Mouse (Mus musculus) kidney, embryonic 16.5 days (tissue): ENCODE data around the gene Olfr681. TPM values are rescaled to one million over a fixed set of nuclear protein-coding genes. Genes with fewer than 3 reads are reported as not detected.
"Not testable (repeated sequence)": the region's sequence is repeated elsewhere in the genome, so short reads cannot be mapped to it uniquely, and the experiment has no call there.

ENCODE experiments used
- ATAC-seq: fragments of 200-750 bp; cut with Nextera tagmentation; 2 replicates; pipeline ENCODE4 v1.8.0; 2017; ENCODE audit warnings: moderate TSS enrichment; ENCODE audit not compliant: low FRiP score, low TSS enrichment
- H3K27ac ChIP-seq: fragments of 300-500 bp; sonication (generic); 2 replicates; pipeline ENCODE4 v1.5.1; 2014; ENCODE audit warnings: low read length
- H3K27me3 ChIP-seq: fragments of 300-500 bp; sonication (generic); 2 replicates; pipeline ENCODE4 v1.6.1; 2014; ENCODE audit warnings: low read length, control low read depth, mixed read lengths; ENCODE audit not compliant: insufficient read depth
- H3K36me3 ChIP-seq: fragments of 300-500 bp; sonication (generic); 2 replicates; pipeline ENCODE4 v1.6.1; 2014; ENCODE audit warnings: low read length, control low read depth, mixed read lengths; ENCODE audit not compliant: insufficient read depth
- H3K4me1 ChIP-seq: fragments of 300-500 bp; sonication (generic); 2 replicates; pipeline ENCODE4 v1.6.1; 2014; ENCODE audit warnings: low read length, control low read depth, mixed read lengths; ENCODE audit not compliant: insufficient read depth
- H3K4me2 ChIP-seq: fragments of 300-500 bp; sonication (generic); replicated peaks from 2 replicates; pipeline ENCODE4 v1.6.1; 2014; ENCODE audit warnings: low read depth, low read length
- H3K4me3 ChIP-seq: fragments of 300-500 bp; sonication (generic); 2 replicates; pipeline ENCODE4 v1.5.1; 2014; ENCODE audit warnings: mild to moderate bottlenecking, low read length
- H3K9ac ChIP-seq: fragments of 300-500 bp; sonication (generic); replicated peaks from 2 replicates; pipeline ENCODE4 v1.6.1; 2014; ENCODE audit warnings: low read length
- H3K9me3 ChIP-seq: fragments of 300-500 bp; sonication (generic); 2 replicates; pipeline ENCODE4 v1.6.1; 2016; ENCODE audit warnings: low read length, control low read depth
- WGBS: fragments of 180-500 bp; shearing (Covaris S2); extraction: QIAGEN DNeasy Blood & Tissue Kit; methylation state at CpG from one replicate; pipeline ENCODE4 v1.1.7; 2014; 5-methylcytosine and 5-hydroxymethylcytosine counted together
- polyA plus RNA-seq: library from polyadenylated mRNA; unstranded; fragments of >200 nt; fragmentation: Nextera tagmentation; extraction: Ambion mirVana; gene quantifications from 2 replicates; pipeline ENCODE4 v1.2.1, GENCODE M21; 2015

Olfr681 gene
- not detected in 2 replicates for polyA plus RNA-seq

DNA sequence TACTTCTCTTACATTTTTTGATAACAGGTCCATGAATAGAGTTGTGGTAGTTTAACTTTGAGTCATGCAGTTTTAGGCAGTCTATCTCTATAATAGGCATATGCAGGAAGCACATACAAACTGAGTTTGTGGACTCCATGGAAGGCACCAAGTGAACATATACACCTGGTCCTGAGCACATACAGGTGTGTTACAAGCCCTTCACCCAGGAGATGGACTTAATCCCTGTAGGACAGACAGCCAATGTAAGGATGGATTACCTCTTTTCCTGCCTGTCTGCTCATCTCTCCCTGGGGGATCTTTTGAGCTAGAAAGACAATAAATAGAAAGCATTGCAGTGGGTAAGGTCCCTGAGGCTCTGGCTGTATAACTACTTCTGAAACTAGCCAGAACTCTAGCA lies at the start of gene Olfr681:
Gene Olfr681, plus strand, starts transcription at position 301 of the 400 bp plus-strand sequence.
- Histone ChIP-seq H3K36me3 (no peaks in the 10 kb centered on the region), H3K4me2 (no peak within 1 kb of the TSS), H3K9ac (no peak within 1 kb of the TSS), H3K4me3 (no peak within 1 kb of the TSS), H3K27ac (no peak within 1 kb of the TSS), H3K9me3 (no peaks in the 10 kb centered on the region), H3K4me1 (no peaks in the 10 kb centered on the region), H3K27me3 (no peaks in the 10 kb centered on the region)
- ATAC-seq, result no peak

- H3K36me3 ChIP-seq, result no peaks in the 10 kb centered on the region
- no peaks in the 10 kb centered on the region for H3K27me3 ChIP-seq
- no peaks in the 10 kb centered on the region for H3K4me1 ChIP-seq
- H3K4me3 ChIP-seq, result no peak within 1 kb of the TSS
- H3K27ac ChIP-seq, result no peak within 1 kb of the TSS
- 47% methylated on average over 1 of the region's 1 CpGs for WGBS
- H3K9ac ChIP-seq, result no peak within 1 kb of the TSS
- no peak for ATAC-seq
- H3K4me2 ChIP-seq, result no peak within 1 kb of the TSS
- no peaks in the 10 kb centered on the region for H3K9me3 ChIP-seq
These were observed 35.7 kb upstream of the Olfr681 start, which contains the start of gene Olfr679 for GRCm38 (mm10) chr7:105080905-105081304. Olfr679 (plus strand) TSS chr7:105081205.

- not testable (repeated sequence) for H3K36me3 ChIP-seq, H3K4me2 ChIP-seq, H3K9me3 ChIP-seq, ATAC-seq, H3K4me3 ChIP-seq, H3K27ac ChIP-seq, H3K27me3 ChIP-seq, H3K4me1 ChIP-seq, H3K9ac ChIP-seq
These were observed 23.9 kb upstream of the Olfr681 start, which contains the start of gene Olfr680-ps1 for GRCm38 (mm10) chr7:105092717-105093116. Olfr680-ps1 (minus strand) TSS chr7:105092817.

GRCm38 (mm10) chr7:105141275-105141674 lies 24.6 kb downstream of the Olfr681 start:
- Histone ChIP-seq H3K4me1 (no peaks in the 10 kb centered on the region), H3K27me3 (no peaks in the 10 kb centered on the region), H3K27ac (no peak overlapping the region), H3K4me3 (no peak overlapping the region), H3K4me2 (no peak overlapping the region), H3K9ac (no peak overlapping the region), H3K36me3 (no peaks in the 10 kb centered on the region), H3K9me3 (no peaks in the 10 kb centered on the region)
- ATAC-seq, result no peak
- WGBS, result 74% methylated on average over 2 of the region's 2 CpGs

GRCm38 (mm10) chr7:105146912-105147311 lies 30.3 kb downstream of the Olfr681 start, which contains the start of gene Olfr683:
Olfr683 (minus strand) TSS chr7:105147012.
- ATAC-seq, result no peak
- Histone ChIP-seq H3K27ac (no peak within 1 kb of the TSS), H3K9me3 (no peaks in the 10 kb centered on the region), H3K4me3 (no peak within 1 kb of the TSS), H3K4me1 (no peaks in the 10 kb centered on the region), H3K36me3 (no peaks in the 10 kb centered on the region), H3K9ac (no peak within 1 kb of the TSS), H3K4me2 (no peak within 1 kb of the TSS), H3K27me3 (no peaks in the 10 kb centered on the region)
- WGBS, result 61% methylated on average over 1 of the region's 1 CpGs

DNA sequence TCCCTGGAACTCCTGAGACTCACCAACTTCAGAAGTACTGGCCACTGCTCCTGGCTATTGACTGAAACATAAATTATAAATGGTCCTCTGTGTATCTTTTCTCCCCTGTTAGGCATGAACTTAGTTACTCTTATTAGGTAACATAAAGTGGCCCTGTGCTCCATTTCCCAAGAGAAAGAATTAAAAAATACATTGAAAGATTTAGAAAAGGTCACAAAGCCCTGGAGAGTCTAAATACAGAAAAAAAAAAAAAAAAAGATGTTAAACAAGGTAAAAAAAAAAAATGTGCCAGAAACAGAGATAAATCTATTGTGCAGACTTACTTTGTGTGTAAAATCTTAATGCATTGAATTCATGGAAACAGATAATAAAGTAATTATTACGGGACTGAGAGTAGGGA lies 46.9 kb downstream of the Olfr681 start, which contains the start of gene Olfr684:
Gene Olfr684, minus strand, starts transcription at position 101 of the 400 bp plus-strand sequence.
- no peak within 1 kb of the TSS for H3K4me3 ChIP-seq
- H3K9ac ChIP-seq, result no peak within 1 kb of the TSS
- no peaks in the 10 kb centered on the region for H3K36me3 ChIP-seq
- ATAC-seq, result no peak
- no peaks in the 10 kb centered on the region for H3K27me3 ChIP-seq
- H3K27ac ChIP-seq, result no peak within 1 kb of the TSS
- H3K4me2 ChIP-seq, result no peak within 1 kb of the TSS
- 61% methylated on average over 1 of the region's 1 CpGs for WGBS
- H3K9me3 ChIP-seq, result no peaks in the 10 kb centered on the region
- H3K4me1 ChIP-seq, result no peaks in the 10 kb centered on the region

DNA sequence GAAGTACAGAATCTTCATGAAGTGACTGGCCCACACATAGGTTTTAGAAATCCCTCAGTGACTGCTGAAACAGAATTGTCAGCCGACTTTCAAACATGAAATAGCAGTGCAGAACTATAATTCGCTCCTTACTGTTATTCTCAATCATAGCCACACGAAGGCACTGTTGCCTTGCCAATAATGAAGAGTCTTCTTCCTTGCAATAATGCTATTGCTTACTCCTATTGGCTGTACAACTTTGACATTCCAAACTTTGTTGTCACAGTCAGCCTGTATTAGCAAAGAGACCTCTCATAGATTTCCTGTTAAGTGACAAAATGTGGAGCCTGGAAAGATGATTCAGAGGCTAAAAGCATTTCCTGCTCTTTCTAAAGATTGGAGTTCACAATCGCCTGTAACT lies 54.1 kb downstream of the Olfr681 start:
- H3K27me3 ChIP-seq, result no peaks in the 10 kb centered on the region
- H3K4me2 ChIP-seq, result no peak overlapping the region
- H3K4me3 ChIP-seq, result no peak overlapping the region
- H3K9ac ChIP-seq, result no peak overlapping the region
- ATAC-seq, result no peak
- no peaks in the 10 kb centered on the region for H3K9me3 ChIP-seq
- H3K4me1 ChIP-seq, result no peaks in the 10 kb centered on the region
- H3K36me3 ChIP-seq, result no peaks in the 10 kb centered on the region
- H3K27ac ChIP-seq, result no peak overlapping the region
- 48% methylated on average over 4 of the region's 4 CpGs for WGBS

Other genes starting within 250 kb of the Olfr681 start
- gene Olfr665, start 238.8 kb upstream of the Olfr681 start, polyA plus RNA-seq, result not detected in 2 replicates
- not detected in 2 replicates for gene Olfr666, start 220.9 kb upstream of the Olfr681 start, polyA plus RNA-seq
- not detected in 2 replicates for gene Olfr667, start 195.4 kb upstream of the Olfr681 start, polyA plus RNA-seq
- gene Olfr668, start 188.8 kb upstream of the Olfr681 start, polyA plus RNA-seq, result not detected in 2 replicates
- not detected in 2 replicates for gene Olfr669, start 182.6 kb upstream of the Olfr681 start, polyA plus RNA-seq
- gene Olfr670, start 154.2 kb upstream of the Olfr681 start, polyA plus RNA-seq, result not detected in 2 replicates
- gene Olfr671, start 137.7 kb upstream of the Olfr681 start, polyA plus RNA-seq, result not detected in 2 replicates
- not detected in 2 replicates for gene Olfr672, start 114.8 kb upstream of the Olfr681 start, polyA plus RNA-seq
- not detected in 2 replicates for gene Olfr675, start 88.4 kb upstream of the Olfr681 start, polyA plus RNA-seq
- not detected in 2 replicates for gene Olfr676, start 84.1 kb upstream of the Olfr681 start, polyA plus RNA-seq
- not detected in 2 replicates for gene Olfr677, start 65.5 kb upstream of the Olfr681 start, polyA plus RNA-seq
- not detected in 2 replicates for gene Olfr678, start 52.4 kb upstream of the Olfr681 start, polyA plus RNA-seq
- not detected in 2 replicates for gene Olfr679, start 35.6 kb upstream of the Olfr681 start, polyA plus RNA-seq
- not detected in 2 replicates for gene Olfr680-ps1, start 24.0 kb upstream of the Olfr681 start, polyA plus RNA-seq
- gene Olfr683, start 30.2 kb downstream of the Olfr681 start, polyA plus RNA-seq, result not detected in 2 replicates
- gene Olfr684, start 46.8 kb downstream of the Olfr681 start, polyA plus RNA-seq, result not detected in 2 replicates
- gene Olfr685, start 69.2 kb downstream of the Olfr681 start, polyA plus RNA-seq, result not detected in 2 replicates
- not detected in 2 replicates for gene Olfr686, start 90.6 kb downstream of the Olfr681 start, polyA plus RNA-seq
- not detected in 2 replicates for gene Olfr688, start 171.3 kb downstream of the Olfr681 start, polyA plus RNA-seq
- gene Olfr689, start 194.3 kb downstream of the Olfr681 start, polyA plus RNA-seq, result not detected in 2 replicates
- gene Olfr690, start 217.3 kb downstream of the Olfr681 start, polyA plus RNA-seq, result not detected in 2 replicates
- gene Olfr691, start 225.4 kb downstream of the Olfr681 start, polyA plus RNA-seq, result not detected in 2 replicates